In the genomic region with DNA sequence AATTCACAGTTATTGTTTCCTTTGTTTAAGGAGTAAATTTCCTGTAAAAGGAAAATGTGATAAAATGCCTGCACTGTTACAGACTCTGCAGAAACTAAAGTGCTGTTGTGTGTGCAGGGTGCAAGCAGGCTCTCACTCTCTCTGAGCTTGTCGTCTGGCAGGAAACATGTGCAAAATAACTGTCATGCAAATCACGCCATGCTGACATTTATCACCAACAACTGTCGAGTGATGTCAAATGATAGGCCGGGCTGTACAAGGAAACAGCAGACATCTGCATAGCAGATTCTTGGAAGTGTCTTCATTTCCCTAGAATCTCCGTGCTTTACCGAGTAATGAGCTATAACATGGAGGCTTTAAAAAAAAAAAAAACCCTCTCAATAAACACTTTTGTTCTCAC, we compare ENCODE assay signal across 15 mouse cellular contexts.
DNase-seq lines count a peak whose midpoint lies in the region; ATAC-seq and TF ChIP-seq lines count a peak whose summit lies in the region.
"Had no signal": no experiment of that assay in that cellular context is flagged by ENCODE, and none has a peak within 500 bp of the region (broad histone marks: within the 10 kb centered on the region; RNA-seq: fewer than 3 reads in every experiment).

No protein-coding gene starts in this region.

- no peak overlapping the region for H3K9ac ChIP-seq in heart, embryonic 12.5 days
- no peak overlapping the region for H3K9ac ChIP-seq in limb, embryonic 14.5 days (ENCODE audit: low read depth, low read length, severe bottlenecking)
- H3K9ac ChIP-seq: liver, embryonic 15.5 days had no signal

- H3K27ac ChIP-seq in heart, embryonic 12.5 days (ENCODE audit: poor library complexity, severe bottlenecking): no peak overlapping the region
- H3K27ac ChIP-seq in limb, embryonic 14.5 days (replicated peaks; ENCODE audit: low read depth, low read length): no peak overlapping the region
- H3K27ac ChIP-seq: liver, embryonic 15.5 days had no signal

- H3K4me2 ChIP-seq in heart, embryonic 12.5 days: peak overlapping the region; percentile 16; the same call in 1 of the 2 replicates
- H3K4me2 ChIP-seq in limb, embryonic 14.5 days (replicated peaks; ENCODE audit: low read depth, low read length, severe bottlenecking): no peak overlapping the region
- H3K4me2 ChIP-seq: liver, embryonic 15.5 days; midbrain, embryonic 11.5 days had no signal

- DNase-seq in heart, postnatal 25 days (ENCODE audit: low spot score): no peak
- peak; percentile 17 for DNase-seq in layer of hippocampus, adult 9-10 months (ENCODE audit: low spot score)
- no peak for DNase-seq in layer of hippocampus, postnatal 10 days (ENCODE audit: low spot score in 2 of 2)
- peak; percentile 51 for DNase-seq in brain, embryonic 18.5 days (ENCODE audit: low read depth, low spot score)
- peak; percentile 51 for DNase-seq in limb, embryonic 14.5 days (ENCODE audit: low spot score)
- DNase-seq in spleen, postnatal 14 days (ENCODE audit: low spot score in 2 of 2): no peak
- DNase-seq in T-cell, adult 2 months (ENCODE audit: low spot score): no peak
- DNase-seq: adrenal gland, adult 2 months; cerebellum, adult 18-20 months; kidney, adult 9 months; right cerebral cortex, postnatal 25 days had no signal

- H3K4me1 ChIP-seq in heart, embryonic 12.5 days (replicated peaks): peaks cover 3% of the 10 kb centered on the region; the same call in 1 of the 2 replicates
- no peaks in the 10 kb centered on the region for H3K4me1 ChIP-seq in limb, embryonic 14.5 days (ENCODE audit: control insufficient read depth, insufficient read depth, low read length)
- H3K4me1 ChIP-seq: liver, embryonic 15.5 days had no signal

- intact Hi-C loops in heart, postnatal 25 days (cut with DNase I): no loop called here

- 15% methylated on average over 6 of the region's 6 CpGs for WGBS in heart, embryonic 12.5 days
- WGBS in limb, embryonic 14.5 days: 26% methylated on average over 6 of the region's 6 CpGs

- TF ChIP-seq POLR2A in limb, embryonic 14.5 days (IDR thresholded peaks at IDR 0.05; ENCODE audit: borderline replicate concordance, extremely low read depth, insufficient read depth, insufficient read length): no peak

- H3K27me3 ChIP-seq in heart, embryonic 12.5 days (replicated peaks): no peaks in the 10 kb centered on the region
- H3K27me3 ChIP-seq in limb, embryonic 14.5 days (ENCODE audit: control insufficient read depth, insufficient read depth, low read length): no peaks in the 10 kb centered on the region
- H3K27me3 ChIP-seq: liver, embryonic 15.5 days had no signal

- no peak overlapping the region for H3K4me3 ChIP-seq in heart, embryonic 12.5 days
- H3K4me3 ChIP-seq in limb, embryonic 14.5 days (replicated peaks; ENCODE audit: low read length): no peak overlapping the region
- H3K4me3 ChIP-seq: liver, embryonic 15.5 days; myocyte had no signal

- no peak for ATAC-seq in heart, embryonic 12.5 days (ENCODE audit: insufficient number of reproducible peaks, low FRiP score)
- no peak for ATAC-seq in limb, embryonic 14.5 days (ENCODE audit: low FRiP score, low read depth)

- no peaks in the 10 kb centered on the region for H3K36me3 ChIP-seq in heart, embryonic 12.5 days
- H3K36me3 ChIP-seq in limb, embryonic 14.5 days (ENCODE audit: control insufficient read depth, insufficient read depth, low read length): no peaks in the 10 kb centered on the region
- H3K36me3 ChIP-seq: liver, embryonic 15.5 days had no signal

- no peaks in the 10 kb centered on the region for H3K9me3 ChIP-seq in heart, embryonic 12.5 days (replicated peaks)
- H3K9me3 ChIP-seq in limb, embryonic 14.5 days (ENCODE audit: control insufficient read depth, low read length): no peaks in the 10 kb centered on the region
- H3K9me3 ChIP-seq: liver, embryonic 15.5 days had no signal

Comparison
In these comparisons a context has a peak if more than half of its experiments do, and no peak if none do; other contexts are left out.
1. DNase-seq: peak in layer of hippocampus, adult 9-10 months (single experiment), brain, embryonic 18.5 days (single experiment) and limb, embryonic 14.5 days (single experiment); none in heart, postnatal 25 days (single experiment), layer of hippocampus, postnatal 10 days (0 of 2), spleen, postnatal 14 days (0 of 2) and T-cell, adult 2 months (single experiment).